Mouse (Mus musculus) MEL (cell line): Measurements from ENCODE around the gene Trex1. TPM values are rescaled to one million over a fixed set of nuclear protein-coding genes. Genes with fewer than 3 reads are reported as not detected.

Source experiments
- DNase-seq: peaks from one replicate; pipeline ENCODE4 v3.0.0; 2011; ENCODE audit warnings: low read depth, low spot score
- H3K27ac ChIP-seq: 2 replicates; pipeline ENCODE4 v1.5.1; 2012; ENCODE audit warnings: low read depth, mild to moderate bottlenecking, control low read depth, low read length, moderate library complexity; ENCODE audit not compliant: control insufficient read depth
- H3K27me3 ChIP-seq, 2 experiments: fragments of 150-350 bp in 1 of 2; sonication (generic) in 1 of 2; 2 replicates each; pipeline ENCODE4 v1.6.1; 2012; ENCODE audit warnings: low read length in 2 of 2, mild to moderate bottlenecking in 2 of 2, improper control_type of control experiment in 1 of 2, moderate library complexity in 1 of 2; ENCODE audit not compliant: insufficient read depth in 2 of 2, control insufficient read depth in 1 of 2
- H3K36me3 ChIP-seq, 2 experiments: 2 replicates each; pipeline ENCODE4 v1.6.1; 2012 to 2014; ENCODE audit warnings: low read length in 2 of 2, improper control_type of control experiment in 1 of 2, inconsistent platforms in 1 of 2, mild to moderate bottlenecking in 1 of 2; ENCODE audit not compliant: insufficient read depth in 2 of 2, control insufficient read depth in 1 of 2
- H3K4me1 ChIP-seq, 2 experiments: fragments of 150-350 bp in 1 of 2; sonication (generic) in 1 of 2; 2 replicates each; pipeline ENCODE4 v1.6.1; 2012; ENCODE audit warnings: low read length in 2 of 2, improper control_type of control experiment in 1 of 2, mild to moderate bottlenecking in 1 of 2; ENCODE audit not compliant: insufficient read depth in 2 of 2, control insufficient read depth in 1 of 2
- H3K4me3 ChIP-seq, 2 experiments: fragments of 150-350 bp in 1 of 2; sonication (generic) in 1 of 2; 2 replicates each; pipeline ENCODE4 v1.5.1; 2012; ENCODE audit warnings: low read depth in 2 of 2, low read length in 2 of 2, mild to moderate bottlenecking in 2 of 2, moderate library complexity in 2 of 2, control low read depth in 1 of 2, improper control_type of control experiment in 1 of 2; ENCODE audit not compliant: control insufficient read depth in 1 of 2, insufficient read depth in 1 of 2
- H3K79me2 ChIP-seq: 2 replicates; pipeline ENCODE4 v1.6.1; 2012; ENCODE audit warnings: mild to moderate bottlenecking, low read length, moderate library complexity; ENCODE audit not compliant: control insufficient read depth, poor library complexity, insufficient read depth
- H3K9ac ChIP-seq: 2 replicates; pipeline ENCODE4 v1.6.1; 2012; ENCODE audit warnings: low read depth, mild to moderate bottlenecking, control low read depth, low read length, moderate library complexity; ENCODE audit not compliant: control insufficient read depth, poor library complexity, severe bottlenecking
- H3K9me3 ChIP-seq: fragments of 150-350 bp; sonication (generic); replicated peaks from 2 replicates; pipeline ENCODE4 v1.6.1; 2012; ENCODE audit warnings: mild to moderate bottlenecking, low read length, improper control_type of control experiment, moderate library complexity; ENCODE audit not compliant: insufficient read depth
- BHLHE40 ChIP-seq: IDR thresholded peaks from 2 replicates; pipeline ENCODE4 v1.6.1; 2012; ENCODE audit warnings: low read depth, mild to moderate bottlenecking, inconsistent platforms, low read length, improper control_type of control experiment, borderline replicate concordance
- CHD1 ChIP-seq: IDR thresholded peaks from 2 replicates; pipeline ENCODE4 v1.6.1; 2012; ENCODE audit warnings: low read depth, mild to moderate bottlenecking, inconsistent platforms, low read length, improper control_type of control experiment
- CHD2 ChIP-seq: IDR thresholded peaks from 2 replicates; pipeline ENCODE4 v1.6.1; 2011; ENCODE audit warnings: low read length, improper control_type of control experiment
- ELF1 ChIP-seq: IDR thresholded peaks from 2 replicates; pipeline ENCODE4 v1.6.1; 2014; ENCODE audit warnings: low read depth, mild to moderate bottlenecking, inconsistent platforms, low read length, improper control_type of control experiment, moderate library complexity
- EP300 ChIP-seq, 2 experiments: IDR thresholded peaks; 2 replicates each; pipeline ENCODE4 v1.6.1; 2011; ENCODE audit warnings: improper control_type of control experiment in 2 of 2, low read length in 2 of 2, low read depth in 1 of 2, mild to moderate bottlenecking in 1 of 2
- ETS1 ChIP-seq: IDR thresholded peaks from 2 replicates; pipeline ENCODE4 v1.6.1; 2012; ENCODE audit warnings: low read depth, mild to moderate bottlenecking, inconsistent platforms, low read length, improper control_type of control experiment, moderate library complexity
- JUND ChIP-seq: IDR thresholded peaks from 2 replicates; pipeline ENCODE4 v1.6.1; 2011; ENCODE audit warnings: low read depth, mild to moderate bottlenecking, improper control_type of control experiment, low read length
- MAX ChIP-seq: IDR thresholded peaks from 2 replicates; pipeline ENCODE4 v1.6.1; 2011; ENCODE audit warnings: low read length, improper control_type of control experiment
- MAZ ChIP-seq: IDR thresholded peaks from 2 replicates; pipeline ENCODE4 v1.6.1; 2012; ENCODE audit warnings: low read depth, mild to moderate bottlenecking, inconsistent platforms, low read length, improper control_type of control experiment
- MEF2A ChIP-seq: IDR thresholded peaks from 2 replicates; pipeline ENCODE4 v1.6.1; 2014; ENCODE audit warnings: low read depth, mild to moderate bottlenecking, inconsistent platforms, low read length, improper control_type of control experiment; ENCODE audit not compliant: poor library complexity, insufficient replicate concordance, severe bottlenecking; ENCODE audit errors: extremely low read depth
- MXI1 ChIP-seq: IDR thresholded peaks from 2 replicates; pipeline ENCODE4 v1.6.1; 2011; ENCODE audit warnings: mild to moderate bottlenecking, low read depth, low read length, improper control_type of control experiment
- MYB ChIP-seq: IDR thresholded peaks from 2 replicates; pipeline ENCODE4 v1.6.1; 2011; ENCODE audit warnings: mild to moderate bottlenecking, low read depth, low read length, improper control_type of control experiment
- MYC ChIP-seq: IDR thresholded peaks from 2 replicates; pipeline ENCODE4 v1.6.1; 2011; ENCODE audit warnings: low read depth, mild to moderate bottlenecking, low read length, improper control_type of control experiment, moderate library complexity
- POLR2AphosphoS2 ChIP-seq: IDR thresholded peaks from 2 replicates; pipeline ENCODE4 v1.6.1; 2011; ENCODE audit warnings: low read length, improper control_type of control experiment
- POLR2AphosphoS5 ChIP-seq: IDR thresholded peaks from 2 replicates; pipeline ENCODE4 v1.6.1; 2012; ENCODE audit warnings: low read depth, borderline replicate concordance, mild to moderate bottlenecking, inconsistent platforms, low read length, moderate library complexity, mixed read lengths
- RAD21 ChIP-seq: IDR thresholded peaks from 2 replicates; pipeline ENCODE4 v1.6.1; 2011; ENCODE audit warnings: mild to moderate bottlenecking, low read depth, low read length, improper control_type of control experiment
- RCOR1 ChIP-seq: IDR thresholded peaks from 2 replicates; pipeline ENCODE4 v1.6.1; 2012; ENCODE audit warnings: low read depth, mild to moderate bottlenecking, inconsistent platforms, low read length, improper control_type of control experiment
- USF1 ChIP-seq: IDR thresholded peaks from 2 replicates; pipeline ENCODE4 v1.6.1; 2014; ENCODE audit warnings: low read depth, mild to moderate bottlenecking, inconsistent platforms, low read length, improper control_type of control experiment, moderate library complexity
- USF2 ChIP-seq, 2 experiments: IDR thresholded peaks; 2 replicates each; pipeline ENCODE4 v1.6.1; 2011 to 2012; ENCODE audit warnings: improper control_type of control experiment in 2 of 2, low read length in 2 of 2, borderline replicate concordance in 1 of 2, inconsistent platforms in 1 of 2, low read depth in 1 of 2, mild to moderate bottlenecking in 1 of 2; ENCODE audit not compliant: insufficient read depth in 1 of 2
- ZKSCAN1 ChIP-seq: IDR thresholded peaks from 2 replicates; pipeline ENCODE4 v1.6.1; 2012; ENCODE audit warnings: low read depth, mild to moderate bottlenecking, inconsistent platforms, low read length, improper control_type of control experiment, moderate library complexity
- ZMIZ1 ChIP-seq: IDR thresholded peaks from 2 replicates; pipeline ENCODE4 v1.6.1; 2012; ENCODE audit warnings: low read depth, mild to moderate bottlenecking, inconsistent platforms, low read length, improper control_type of control experiment, moderate library complexity
- ZNF384 ChIP-seq: IDR thresholded peaks from 2 replicates; pipeline ENCODE4 v1.6.1; 2012; ENCODE audit warnings: low read depth, mild to moderate bottlenecking, inconsistent platforms, low read length, improper control_type of control experiment
- polyA plus RNA-seq, 2 experiments: library from polyadenylated mRNA; stranded (reverse) in 1 of 2; unstranded in 1 of 2; fragments of >175 nt in 1 of 2; fragments of >200 nt in 1 of 2; gene quantifications; 2 replicates each; pipeline versions ENCODE4 v1.2.1 to v1.2.4; 2012; ENCODE audit warnings: low replicate concordance in 2 of 2, low read depth in 1 of 2; ENCODE audit not compliant: insufficient read length in 2 of 2, insufficient read depth in 1 of 2, missing spikeins in 1 of 2
- total RNA-seq: library from RNA; depleted of rRNA; stranded (reverse); fragments of 300-350 nt; gene quantifications from 2 replicates; pipeline ENCODE4 v1.2.3, GENCODE M21; 2012

Gene Trex1
- total and polyA plus RNA-seq, 3 experiments, result 8.9 to 17.0 TPM; not detected in 1

GRCm38 (mm10) chr9:109052490-109053260 is 6.9 kb downstream of the Trex1 start:
- Histone ChIP-seq H3K36me3 (peaks cover 0 to 19% of the 10 kb centered on the region in 2 experiments; a peak in 2 of 4 replicates), H3K4me1 (peaks cover 5 to 19% of the 10 kb centered on the region in 2 experiments), H3K27ac (no peak overlapping the region), H3K9ac (no peak overlapping the region), H3K79me2 (peaks cover 2% of the 10 kb centered on the region; the same call in 1 of the 2 replicates), H3K9me3 (no peaks in the 10 kb centered on the region), H3K4me3 (no peak overlapping the region), H3K27me3 (no peaks in the 10 kb centered on the region)
- DNase-seq, result no peak
- TF ChIP-seq ZNF384, result no peak
- no peak for TF ChIP-seq MYC
- no peak for TF ChIP-seq MEF2A
- TF ChIP-seq BHLHE40, result no peak
- no peak for TF ChIP-seq MAX

- TF ChIP-seq CHD2 (no peak), ETS1 (no peak), MXI1 (no peak), MYB (no peak), USF1 (no peak), USF2 (IDR thresholded peaks at IDR 0.05; ENCODE audit: borderline replicate concordance in 1 of 2, insufficient read depth in 1 of 2, low read depth in 1 of 2, low read length in 2 of 2) (no peak), ZMIZ1 (no peak), RAD21 (no peak), MEF2A (no peak), RCOR1 (no peak), MAX (no peak), POLR2AphosphoS5 (no peak), MAZ (no peak), BHLHE40 (no peak), POLR2AphosphoS2 (no peak), JUND (no peak), ZKSCAN1 (no peak), EP300 (IDR thresholded peaks at IDR 0.05; ENCODE audit: low read depth in 1 of 2, low read length in 2 of 2) (no peak), CHD1 (no peak), ELF1 (no peak)
- DNase-seq, result no peak
- Histone ChIP-seq H3K36me3 (peaks cover 0 to 11% of the 10 kb centered on the region in 2 experiments; a peak in 2 of 4 replicates), H3K27ac (no peak overlapping the region), H3K79me2 (peaks cover 2% of the 10 kb centered on the region; the same call in 1 of the 2 replicates), H3K4me1 (peaks cover 3 to 12% of the 10 kb centered on the region in 2 experiments; a peak in 3 of 4 replicates), H3K27me3 (no peaks in the 10 kb centered on the region), H3K4me3 (no peak overlapping the region), H3K9me3 (no peaks in the 10 kb centered on the region), H3K9ac (no peak overlapping the region)
These were observed 7.7 kb downstream of the Trex1 start for GRCm38 (mm10) chr9:109051651-109052489.
